Mouse (Mus musculus): Measurements from ENCODE around the gene Serping1. TPM values are rescaled to one million over a fixed set of nuclear protein-coding genes. Genes with fewer than 3 reads are reported as not detected.

Serping1 gene
- polyA plus RNA-seq, 1 experiment from 2014 or later = 143 TPM

- H3K9me3 ChIP-seq (ENCODE audit: control insufficient read depth, low read length) = no peaks in the 10 kb centered on the region
- WGBS = 23% methylated on average over 3 of the region's 3 CpGs
- H3K4me2 ChIP-seq (ENCODE audit: low read depth, low read length) = no peak overlapping the region
- peak; percentile 87 for ATAC-seq (ENCODE audit: low read depth)
- H3K4me3 ChIP-seq (ENCODE audit: low read length) = no peak overlapping the region
- no peak overlapping the region for H3K27ac ChIP-seq (ENCODE audit: low read length)
- no peaks in the 10 kb centered on the region for H3K27me3 ChIP-seq (ENCODE audit: control insufficient read depth, insufficient read depth, low read depth, low read length)
- no peaks in the 10 kb centered on the region for H3K4me1 ChIP-seq (replicated peaks; ENCODE audit: control insufficient read depth, insufficient read depth, low read length)
- H3K36me3 ChIP-seq (ENCODE audit: control insufficient read depth, insufficient read depth, low read length) = no peaks in the 10 kb centered on the region
- H3K9ac ChIP-seq (ENCODE audit: low read length) = no peak overlapping the region
Observed at GRCm38 (mm10) chr2:84792516-84792915, 17.3 kb upstream of the Serping1 start.

- no peak for ATAC-seq (ENCODE audit: low read depth)
- Histone ChIP-seq H3K4me3 (ENCODE audit: low read length) (no peak overlapping the region), H3K9ac (ENCODE audit: low read length) (no peak overlapping the region), H3K27me3 (ENCODE audit: control insufficient read depth, insufficient read depth, low read depth, low read length) (no peaks in the 10 kb centered on the region), H3K27ac (ENCODE audit: low read length) (no peak overlapping the region), H3K4me1 (replicated peaks; ENCODE audit: control insufficient read depth, insufficient read depth, low read length) (no peaks in the 10 kb centered on the region), H3K4me2 (ENCODE audit: low read depth, low read length) (no peak overlapping the region), H3K9me3 (ENCODE audit: control insufficient read depth, low read length) (no peaks in the 10 kb centered on the region), H3K36me3 (ENCODE audit: control insufficient read depth, insufficient read depth, low read length) (no peaks in the 10 kb centered on the region)
- WGBS = 46% methylated on average over 9 of the region's 9 CpGs
Observed at GRCm38 (mm10) chr2:84790418-84790817, 15.2 kb upstream of the Serping1 start.

GRCm38 (mm10) chr2:84788316-84788715 lies 13.1 kb upstream of the Serping1 start:
- H3K4me1 ChIP-seq (replicated peaks; ENCODE audit: control insufficient read depth, insufficient read depth, low read length) = no peaks in the 10 kb centered on the region
- no peak overlapping the region for H3K4me2 ChIP-seq (ENCODE audit: low read depth, low read length)
- no peak for ATAC-seq (ENCODE audit: low read depth)
- no peak overlapping the region for H3K9ac ChIP-seq (ENCODE audit: low read length)
- H3K27ac ChIP-seq (ENCODE audit: low read length) = no peak overlapping the region
- WGBS = 73% methylated on average over 3 of the region's 3 CpGs
- no peaks in the 10 kb centered on the region for H3K36me3 ChIP-seq (ENCODE audit: control insufficient read depth, insufficient read depth, low read length)
- H3K27me3 ChIP-seq (ENCODE audit: control insufficient read depth, insufficient read depth, low read depth, low read length) = no peaks in the 10 kb centered on the region
- H3K4me3 ChIP-seq (ENCODE audit: low read length) = no peak overlapping the region
- H3K9me3 ChIP-seq (ENCODE audit: control insufficient read depth, low read length) = no peaks in the 10 kb centered on the region

- ATAC-seq (ENCODE audit: low read depth) = peak; percentile 92
- H3K9me3 ChIP-seq (ENCODE audit: control insufficient read depth, low read length) = no peaks in the 10 kb centered on the region
- no peak overlapping the region for H3K4me3 ChIP-seq (ENCODE audit: low read length)
- no peaks in the 10 kb centered on the region for H3K36me3 ChIP-seq (ENCODE audit: control insufficient read depth, insufficient read depth, low read length)
- WGBS = 46% methylated on average over 3 of the region's 3 CpGs
- H3K9ac ChIP-seq (ENCODE audit: low read length) = no peak overlapping the region
- H3K27me3 ChIP-seq (ENCODE audit: control insufficient read depth, insufficient read depth, low read depth, low read length) = no peaks in the 10 kb centered on the region
- H3K27ac ChIP-seq (ENCODE audit: low read length) = peak overlapping the region; percentile 45; the same call in 1 of the 2 replicates
- no peak overlapping the region for H3K4me2 ChIP-seq (ENCODE audit: low read depth, low read length)
- H3K4me1 ChIP-seq (replicated peaks; ENCODE audit: control insufficient read depth, insufficient read depth, low read length) = no peaks in the 10 kb centered on the region
Observed at GRCm38 (mm10) chr2:84783840-84784566, 8.8 kb upstream of the Serping1 start.

- H3K4me2 ChIP-seq (ENCODE audit: low read depth, low read length) = no peak overlapping the region
- no peaks in the 10 kb centered on the region for H3K27me3 ChIP-seq (ENCODE audit: control insufficient read depth, insufficient read depth, low read depth, low read length)
- H3K9ac ChIP-seq (ENCODE audit: low read length) = no peak overlapping the region
- no peaks in the 10 kb centered on the region for H3K36me3 ChIP-seq (ENCODE audit: control insufficient read depth, insufficient read depth, low read length)
- 72% methylated on average over 1 of the region's 1 CpGs for WGBS
- no peaks in the 10 kb centered on the region for H3K4me1 ChIP-seq (replicated peaks; ENCODE audit: control insufficient read depth, insufficient read depth, low read length)
- ATAC-seq (ENCODE audit: low read depth) = no peak; the same call in 1 of the 2 replicates
- no peak overlapping the region for H3K4me3 ChIP-seq (ENCODE audit: low read length)
- H3K27ac ChIP-seq (ENCODE audit: low read length) = peak overlapping the region; percentile 45; the same call in 1 of the 2 replicates
- H3K9me3 ChIP-seq (ENCODE audit: control insufficient read depth, low read length) = no peaks in the 10 kb centered on the region
Observed at GRCm38 (mm10) chr2:84783315-84783714, 8.1 kb upstream of the Serping1 start.

GRCm38 (mm10) chr2:84779210-84779609 lies 4.0 kb upstream of the Serping1 start:
- Histone ChIP-seq H3K4me2 (ENCODE audit: low read depth, low read length) (no peak overlapping the region), H3K27ac (ENCODE audit: low read length) (no peak overlapping the region), H3K27me3 (ENCODE audit: control insufficient read depth, insufficient read depth, low read depth, low read length) (no peaks in the 10 kb centered on the region), H3K9ac (ENCODE audit: low read length) (no peak overlapping the region), H3K36me3 (ENCODE audit: control insufficient read depth, insufficient read depth, low read length) (no peaks in the 10 kb centered on the region), H3K4me1 (replicated peaks; ENCODE audit: control insufficient read depth, insufficient read depth, low read length) (peaks cover 5% of the 10 kb centered on the region; the same call in 1 of the 2 replicates), H3K9me3 (ENCODE audit: control insufficient read depth, low read length) (no peaks in the 10 kb centered on the region), H3K4me3 (ENCODE audit: low read length) (no peak overlapping the region)
- 41% methylated on average over 6 of the region's 6 CpGs for WGBS
- no peak for ATAC-seq (ENCODE audit: low read depth)

GRCm38 (mm10) chr2:84777706-84778105 lies 2.5 kb upstream of the Serping1 start:
- no peaks in the 10 kb centered on the region for H3K9me3 ChIP-seq (ENCODE audit: control insufficient read depth, low read length)
- no peak overlapping the region for H3K4me3 ChIP-seq (ENCODE audit: low read length)
- no peaks in the 10 kb centered on the region for H3K27me3 ChIP-seq (ENCODE audit: control insufficient read depth, insufficient read depth, low read depth, low read length)
- no peak overlapping the region for H3K9ac ChIP-seq (ENCODE audit: low read length)
- 42% methylated on average over 3 of the region's 3 CpGs for WGBS
- H3K27ac ChIP-seq (ENCODE audit: low read length) = no peak overlapping the region
- H3K36me3 ChIP-seq (ENCODE audit: control insufficient read depth, insufficient read depth, low read length) = no peaks in the 10 kb centered on the region
- H3K4me2 ChIP-seq (ENCODE audit: low read depth, low read length) = no peak overlapping the region
- no peak for ATAC-seq (ENCODE audit: low read depth)
- peaks cover 5% of the 10 kb centered on the region; the same call in 1 of the 2 replicates for H3K4me1 ChIP-seq (replicated peaks; ENCODE audit: control insufficient read depth, insufficient read depth, low read length)

DNA sequence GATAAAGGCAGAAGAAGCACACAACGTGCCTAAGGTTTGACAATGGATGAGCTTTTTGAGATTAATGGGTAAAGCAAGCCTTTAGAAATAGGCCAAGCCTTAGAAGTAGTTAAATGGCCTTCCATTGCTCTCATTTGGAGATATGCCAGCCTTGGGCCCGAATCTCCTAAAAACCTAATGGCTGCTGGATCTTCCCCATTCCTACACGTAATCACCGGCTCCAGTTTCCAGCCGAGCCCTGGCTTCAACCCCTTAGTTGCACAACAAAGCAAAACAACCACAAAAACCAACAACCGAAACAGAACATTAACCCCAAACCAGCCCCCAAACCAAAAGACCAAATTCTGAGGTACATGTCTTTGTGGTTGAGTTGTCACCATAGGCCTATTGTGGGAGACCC lies 421 bp upstream of the Serping1 start:
- no peaks in the 10 kb centered on the region for H3K36me3 ChIP-seq (ENCODE audit: control insufficient read depth, insufficient read depth, low read length)
- H3K9me3 ChIP-seq (ENCODE audit: control insufficient read depth, low read length) = no peaks in the 10 kb centered on the region
- H3K4me1 ChIP-seq (replicated peaks; ENCODE audit: control insufficient read depth, insufficient read depth, low read length) = peaks cover 5% of the 10 kb centered on the region; the same call in 1 of the 2 replicates
- H3K27ac ChIP-seq (ENCODE audit: low read length) = peak overlapping the region; percentile 76
- H3K9ac ChIP-seq (ENCODE audit: low read length) = no peak overlapping the region
- H3K27me3 ChIP-seq (ENCODE audit: control insufficient read depth, insufficient read depth, low read depth, low read length) = no peaks in the 10 kb centered on the region
- 59% methylated on average over 6 of the region's 6 CpGs for WGBS
- no peak overlapping the region for H3K4me3 ChIP-seq (ENCODE audit: low read length)
- peak overlapping the region; percentile 46; the same call in 1 of the 2 replicates for H3K4me2 ChIP-seq (ENCODE audit: low read depth, low read length)
- no peak for ATAC-seq (ENCODE audit: low read depth)

DNA sequence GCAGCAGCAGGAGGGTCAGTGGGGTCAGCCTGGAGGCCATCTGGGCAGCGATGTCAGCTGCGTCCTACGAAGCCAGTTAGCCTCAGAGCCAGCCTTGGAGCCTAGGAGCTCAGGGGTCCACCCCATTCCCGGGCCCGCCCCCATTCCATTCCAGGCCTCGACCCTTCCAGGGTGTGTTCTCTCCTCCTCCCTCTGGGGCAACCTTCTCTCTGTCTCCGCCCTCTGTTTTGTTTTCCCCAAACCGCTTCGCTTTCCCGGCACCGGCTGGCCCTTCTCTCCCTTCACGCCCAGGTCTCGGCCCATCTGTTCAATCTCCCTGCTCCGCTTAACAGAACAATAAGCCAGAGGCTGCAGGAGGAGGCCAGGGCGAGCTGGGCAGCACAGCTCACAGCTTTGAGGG lies 493 bp downstream of the Serping1 start:
- peak overlapping the region; percentile 47 for H3K4me3 ChIP-seq (ENCODE audit: low read length)
- peak overlapping the region; percentile 59 for H3K9ac ChIP-seq (ENCODE audit: low read length)
- H3K36me3 ChIP-seq (ENCODE audit: control insufficient read depth, insufficient read depth, low read length) = 0 out of 2 replicates have a peak, but pooled peaks cover 2% of the 10 kb centered on the region
- peaks cover 5% of the 10 kb centered on the region; the same call in 1 of the 2 replicates for H3K4me1 ChIP-seq (replicated peaks; ENCODE audit: control insufficient read depth, insufficient read depth, low read length)
- WGBS = 4% methylated on average over 15 of the region's 15 CpGs
- peak; percentile 97 for ATAC-seq (ENCODE audit: low read depth)
- H3K4me2 ChIP-seq (ENCODE audit: low read depth, low read length) = peak overlapping the region; percentile 46
- H3K27me3 ChIP-seq (ENCODE audit: control insufficient read depth, insufficient read depth, low read depth, low read length) = no peaks in the 10 kb centered on the region
- H3K9me3 ChIP-seq (ENCODE audit: control insufficient read depth, low read length) = no peaks in the 10 kb centered on the region
- H3K27ac ChIP-seq (ENCODE audit: low read length) = peak overlapping the region; percentile 53
